Comparison of ENCODE assay signal across 8 mouse cellular contexts in genomic region chr9:35116391-35117381, GRCm38 (mm10). TPM values are rescaled to one million over a fixed set of nuclear protein-coding genes. Genes with fewer than 3 reads are reported as not detected.
DNase-seq lines count a peak whose midpoint lies in the region; ATAC-seq lines count a peak whose summit lies in the region.

No protein-coding gene starts in this region.

- no peaks in the 10 kb centered on the region for H3K27me3 ChIP-seq in hindbrain, embryonic 15.5 days

- DNase-seq in adipocyte (ENCODE audit: low spot score): peak; percentile 78
- DNase-seq in cerebellum, postnatal 36 days: peak; percentile 57 to 68
- DNase-seq in gastrocnemius, adult 18-20 months (ENCODE audit: low spot score): peak; percentile 78
- peak; percentile 60 to 72 for DNase-seq in left cerebral cortex, postnatal 14 days (ENCODE audit: low spot score in 2 of 2)
- DNase-seq in right cerebral cortex, postnatal 10 days (ENCODE audit: low spot score in 2 of 2): peak; percentile 86 to 87
- DNase-seq in urinary bladder, postnatal 14 days (ENCODE audit: low spot score): peak; percentile 82

- intact Hi-C loops in left cerebral cortex, postnatal 14 days (cut with DNase I): loop anchor here (2.0 to 5.0 kb wide), 2 partner anchors 40 to 84 kb away; no protein-coding TSS in a partner anchor

- ATAC-seq in hindbrain, embryonic 15.5 days (ENCODE audit: low FRiP score, low read depth): peak; percentile 95
- ATAC-seq in megakaryocyte progenitor cell, adult 5-6 weeks (replicated peaks; ENCODE audit: poor library complexity): peak; percentile 82

- peak overlapping the region; percentile 84 for H3K27ac ChIP-seq in hindbrain, embryonic 15.5 days (replicated peaks)

- no peaks in the 10 kb centered on the region for H3K36me3 ChIP-seq in hindbrain, embryonic 15.5 days

- peaks cover 28% of the 10 kb centered on the region for H3K4me1 ChIP-seq in hindbrain, embryonic 15.5 days (replicated peaks)

- H3K4me2 ChIP-seq in hindbrain, embryonic 15.5 days: peak overlapping the region; percentile 70

- peak overlapping the region; percentile 59 for H3K4me3 ChIP-seq in hindbrain, embryonic 15.5 days

- under 1% methylated on average over 80 of the region's 84 CpGs for WGBS in hindbrain, embryonic 15.5 days

- no peaks in the 10 kb centered on the region for H3K9me3 ChIP-seq in hindbrain, embryonic 15.5 days

- H3K9ac ChIP-seq in hindbrain, embryonic 15.5 days: peak overlapping the region; percentile 65

RNA-seq across cellular contexts. Expression of gene St3gal4, which starts 2.4 kb away (rescaled TPM):
- 1 to 10 TPM; 4.2 TPM for total RNA-seq in gastrocnemius, adult 18-20 months (2021)
- polyA plus RNA-seq in hindbrain, embryonic 15.5 days (2015; fragmentation: Nextera tagmentation; extraction: Ambion mirVana): 13.1 and 15.1 TPM in 2 replicates
- total RNA-seq in left cerebral cortex, postnatal 14 days (2021): 10 to 100 TPM; 28.2 to 29.9 TPM
- 37.2 and 38.1 TPM in 2 replicates for total RNA-seq in megakaryocyte progenitor cell, adult 5-6 weeks (2015)
- total RNA-seq in megakaryocyte progenitor cell, adult 5-6 weeks (2017): 33.7 and 34.6 TPM in 2 replicates

RNA-seq across cellular contexts. Expression of gene Dcps, which starts 59.2 kb away (rescaled TPM):
- total RNA-seq in gastrocnemius, adult 18-20 months (2021): 1 to 10 TPM; 7.5 to 10.0 TPM
- polyA plus RNA-seq in hindbrain, embryonic 15.5 days (2015; fragmentation: Nextera tagmentation; extraction: Ambion mirVana): 70.9 and 71.9 TPM in 2 replicates
- total RNA-seq in left cerebral cortex, postnatal 14 days (2021): 10 to 100 TPM; 15.6 to 17.8 TPM
- 64.1 and 67.6 TPM in 2 replicates for total RNA-seq in megakaryocyte progenitor cell, adult 5-6 weeks (2015)
- 56.2 and 64.9 TPM in 2 replicates for total RNA-seq in megakaryocyte progenitor cell, adult 5-6 weeks (2017)

Comparison
In these comparisons a context has a peak if more than half of its experiments do, and no peak if none do; other contexts are left out.
1. Peak in every context shown above with its lines: DNase-seq, ATAC-seq, H3K4me3 ChIP-seq and H3K27ac ChIP-seq.
2. RNA of gene St3gal4, which starts 2.4 kb away (total RNA-seq): 33.7 to 38.1 TPM in megakaryocyte progenitor cell, adult 5-6 weeks and 28.2 to 29.9 TPM in left cerebral cortex, postnatal 14 days; 4.2 TPM in gastrocnemius, adult 18-20 months; every median in the first group is over 4 times any median in the second.